Mouse (Mus musculus) cerebellum, postnatal 14 days (tissue): ENCODE measurements around the gene Slc35f6.
"Not testable (repeated sequence)": the region's sequence is repeated elsewhere in the genome, so short reads cannot be mapped to it uniquely, and the experiment has no call there.

Source experiments
- DNase-seq, 2 experiments: peaks; one replicate each; pipeline ENCODE4 v3.0.0; 2021; ENCODE audit warnings: mixed read lengths in 2 of 2

The Slc35f6 gene

DNA sequence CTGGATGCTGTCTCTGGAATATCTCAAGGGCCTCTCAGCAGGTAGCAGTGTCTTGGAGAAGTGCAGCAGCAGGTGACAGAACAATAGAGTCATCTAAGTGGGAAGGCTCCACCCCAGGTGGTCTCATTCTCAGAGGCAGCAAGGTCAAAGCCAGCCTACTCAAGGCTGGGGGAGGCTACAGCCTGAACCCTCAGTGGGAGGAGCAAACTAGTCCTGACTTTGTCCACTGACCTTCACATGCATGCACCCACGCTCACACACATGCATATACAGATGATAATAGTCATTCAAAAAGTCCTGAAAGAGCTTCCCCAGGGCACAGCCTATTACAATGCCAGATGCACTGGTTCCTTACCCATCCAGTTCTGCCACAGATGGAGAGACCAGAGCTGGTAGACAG is 12.5 kb downstream of the Slc35f6 start:
- DNase-seq = no peak

- no peak for DNase-seq
Measured at GRCm38 (mm10) chr5:30660813-30661212, 13.1 kb downstream of the Slc35f6 start.

- no peak for DNase-seq
Measured at GRCm38 (mm10) chr5:30665360-30665759, 17.6 kb downstream of the Slc35f6 start.

DNA sequence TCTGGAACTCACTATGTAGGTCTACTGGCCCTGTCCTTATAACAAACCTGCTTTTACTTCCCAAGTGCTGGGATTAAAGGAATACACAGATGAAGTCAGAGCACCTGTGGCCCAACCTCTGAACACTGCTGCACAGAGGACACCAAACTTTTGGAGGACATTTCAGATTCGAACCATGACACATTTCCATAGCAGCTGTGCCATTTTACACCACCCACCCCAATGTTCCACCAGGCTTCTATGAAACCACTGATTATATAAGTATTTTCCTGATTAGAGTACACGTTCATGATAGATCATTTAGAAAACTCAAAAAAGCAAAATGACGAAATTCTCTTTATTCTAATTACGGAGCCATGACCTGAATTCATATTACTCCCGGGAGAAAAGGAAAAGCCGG is 18.2 kb downstream of the Slc35f6 start:
- DNase-seq = no peak

GRCm38 (mm10) chr5:30666391-30667195 is 18.9 kb downstream of the Slc35f6 start, which contains the start of gene Cenpa:
Cenpa (plus strand) TSS chr5:30666777.
- peak; percentile 89 to 91 for DNase-seq

DNA sequence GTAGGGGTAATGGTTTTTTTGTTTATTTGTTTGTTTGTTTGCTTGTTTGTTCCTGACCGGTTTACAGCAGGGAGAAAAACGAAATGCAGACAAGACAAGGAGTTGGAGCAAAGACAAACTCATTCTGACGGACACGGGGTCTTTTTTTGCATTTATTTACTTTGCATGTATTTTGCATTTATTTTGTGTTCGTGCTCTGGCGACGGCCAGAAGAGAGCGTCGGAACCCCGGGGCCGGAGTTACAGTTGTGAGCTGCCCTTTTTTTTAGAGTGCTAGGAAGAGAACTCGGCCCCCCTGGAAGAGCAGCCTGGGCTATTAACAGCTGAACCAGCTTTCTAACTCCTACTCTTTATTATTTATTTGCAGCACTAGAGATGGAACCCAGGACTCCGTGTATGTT is 19.5 kb downstream of the Slc35f6 start:
- no peak for DNase-seq

DNA sequence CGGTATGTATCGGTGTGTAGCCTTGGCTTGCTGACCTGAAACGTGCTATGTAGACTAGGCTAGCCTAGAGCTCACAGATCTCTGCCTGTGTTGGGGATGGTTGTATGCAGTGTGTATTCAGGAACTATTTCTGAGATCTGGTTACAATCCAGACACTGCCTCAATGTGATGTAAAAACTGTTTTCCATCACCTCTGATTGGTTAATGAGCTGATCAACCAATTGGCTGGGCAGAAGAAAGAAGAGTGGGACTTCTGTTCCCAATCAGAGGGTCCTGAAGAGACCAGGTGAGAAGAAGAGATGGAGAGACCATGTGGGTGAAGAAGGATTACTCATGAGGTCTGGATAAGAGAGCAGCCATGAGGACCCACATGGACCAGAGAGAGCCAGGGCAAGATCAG is 20.0 kb downstream of the Slc35f6 start:
- no peak for DNase-seq

DNA sequence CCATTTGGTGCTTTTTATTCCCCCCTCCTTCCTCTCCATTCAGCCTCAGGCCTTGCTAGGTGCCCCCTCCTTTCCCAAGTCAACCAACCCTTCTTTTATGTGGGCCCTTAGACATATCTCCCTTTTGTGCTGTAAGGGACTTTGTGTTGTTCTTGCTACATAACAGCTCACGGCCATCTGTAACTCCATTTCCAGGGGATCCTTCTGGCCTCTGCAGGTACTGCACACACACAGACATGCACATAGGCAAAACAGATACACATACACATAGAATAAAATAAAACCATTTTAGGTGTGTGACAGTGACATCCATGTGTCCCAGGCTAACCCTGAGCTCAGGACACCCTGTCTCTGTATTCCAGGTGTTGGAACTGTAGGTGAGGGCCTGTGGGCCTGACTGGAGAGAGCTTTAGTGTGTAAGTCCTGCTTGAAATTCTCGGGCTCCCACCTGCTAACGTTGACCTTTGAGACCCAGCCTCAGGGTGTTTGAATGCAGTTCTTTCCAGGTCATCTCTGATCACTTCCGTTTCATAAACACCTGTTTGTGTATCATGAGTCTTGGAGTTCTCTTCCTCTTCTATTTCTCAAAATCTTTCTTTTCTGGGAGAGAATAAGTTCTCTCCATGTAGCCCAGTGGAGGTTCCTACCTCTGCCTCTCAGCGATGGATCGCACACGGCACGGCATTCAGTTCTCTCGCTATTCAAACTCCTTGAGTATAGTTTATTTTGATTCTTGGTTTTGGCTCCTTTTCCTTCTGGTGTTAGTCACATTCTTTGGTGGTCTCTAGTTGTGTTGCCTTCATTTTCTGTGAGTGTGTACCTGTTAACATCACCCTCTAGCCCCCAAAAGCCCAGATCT is 21.1 kb downstream of the Slc35f6 start:
- DNase-seq = no peak

GRCm38 (mm10) chr5:30669496-30669830 is 21.7 kb downstream of the Slc35f6 start:
- no peak for DNase-seq

GRCm38 (mm10) chr5:30670091-30670490 is 22.4 kb downstream of the Slc35f6 start:
- DNase-seq = no peak

- DNase-seq = no peak
Measured at GRCm38 (mm10) chr5:30674001-30674400, 26.3 kb downstream of the Slc35f6 start.

DNA sequence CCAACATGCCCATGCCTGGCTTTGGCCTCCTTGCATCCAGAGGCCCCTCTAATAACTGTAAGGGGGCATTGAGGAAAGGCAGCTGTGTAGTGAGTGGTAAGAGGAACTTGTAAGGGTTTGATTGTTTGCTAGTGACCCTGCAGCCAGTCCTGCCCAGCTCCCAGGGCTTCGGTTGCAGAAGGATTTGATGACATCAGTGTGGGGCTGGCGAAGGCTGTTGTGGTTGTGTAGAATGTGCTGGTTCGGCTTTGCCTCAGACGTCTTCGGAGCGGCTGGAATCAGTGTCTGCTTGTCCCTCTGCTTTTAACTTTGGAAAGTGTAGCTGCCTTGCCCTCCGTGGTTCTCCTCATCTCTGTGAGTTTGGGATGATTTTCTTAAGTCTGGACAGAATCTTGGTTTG is 29.1 kb downstream of the Slc35f6 start:
- DNase-seq = no peak

DNA sequence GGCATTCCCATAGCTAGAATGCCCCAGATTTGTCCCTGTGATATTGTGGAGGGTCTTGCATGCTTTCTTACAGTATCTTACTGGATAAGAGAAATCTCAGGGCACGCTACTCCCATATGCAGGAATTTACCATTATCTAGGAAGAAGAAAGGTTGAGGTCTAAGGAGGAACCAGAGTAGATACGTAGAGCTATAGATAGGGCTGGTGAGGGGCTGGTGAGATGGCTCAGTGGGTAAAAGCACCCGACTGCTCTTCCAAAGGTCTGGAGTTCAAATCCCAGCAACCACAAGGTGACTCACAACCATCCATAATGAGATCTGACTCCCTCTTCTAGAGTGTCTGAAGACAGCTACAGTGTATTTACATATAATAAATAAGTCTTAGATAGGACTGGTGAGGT is 30.3 kb downstream of the Slc35f6 start:
- not testable (repeated sequence) for DNase-seq

DNA sequence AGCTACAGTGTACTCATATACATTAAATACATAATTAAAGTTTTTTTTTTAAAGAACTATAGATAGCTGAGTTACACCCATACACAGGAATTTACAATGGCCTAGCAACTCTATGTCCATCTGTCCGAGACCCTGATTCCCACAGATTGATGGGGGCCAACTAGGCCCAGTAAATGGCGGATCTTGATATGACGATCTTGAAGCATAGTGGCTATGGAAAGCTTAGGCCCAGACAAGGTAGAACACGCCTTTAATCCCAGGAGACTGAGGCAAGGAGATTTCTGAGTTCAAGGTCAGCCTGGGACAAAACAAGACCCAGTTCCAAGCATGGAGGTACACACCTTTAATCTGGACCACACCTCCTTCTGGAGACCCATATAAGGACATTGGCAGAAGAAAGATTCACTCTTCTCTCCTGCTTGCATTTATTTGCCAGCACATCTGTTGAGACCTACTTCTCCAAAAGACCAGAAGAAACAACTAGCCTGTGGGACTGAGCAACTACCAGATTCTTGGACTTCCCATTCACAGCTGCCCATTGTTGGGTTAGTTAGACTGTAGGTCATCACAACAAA is 31.1 kb downstream of the Slc35f6 start:
- DNase-seq = no peak

DNA sequence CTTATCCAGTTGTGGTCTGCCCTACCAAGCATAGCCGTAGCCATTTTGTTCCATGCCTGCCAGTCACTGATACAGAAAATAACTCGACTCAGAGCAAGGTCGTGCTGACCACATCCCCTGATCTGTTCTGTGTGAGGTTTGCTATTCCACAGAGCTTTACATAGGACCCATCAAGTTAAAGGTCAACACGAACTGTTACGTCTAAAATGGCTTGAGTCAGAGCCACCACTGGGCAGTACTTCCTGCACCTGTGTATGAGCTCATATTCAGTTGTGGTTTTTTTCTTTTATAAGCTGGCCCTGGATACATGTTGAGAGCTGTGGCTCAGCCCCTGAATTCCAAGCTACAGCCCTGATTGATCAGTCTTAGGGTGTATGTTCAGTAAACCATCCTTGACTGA is 31.9 kb downstream of the Slc35f6 start:
- no peak for DNase-seq

DNA sequence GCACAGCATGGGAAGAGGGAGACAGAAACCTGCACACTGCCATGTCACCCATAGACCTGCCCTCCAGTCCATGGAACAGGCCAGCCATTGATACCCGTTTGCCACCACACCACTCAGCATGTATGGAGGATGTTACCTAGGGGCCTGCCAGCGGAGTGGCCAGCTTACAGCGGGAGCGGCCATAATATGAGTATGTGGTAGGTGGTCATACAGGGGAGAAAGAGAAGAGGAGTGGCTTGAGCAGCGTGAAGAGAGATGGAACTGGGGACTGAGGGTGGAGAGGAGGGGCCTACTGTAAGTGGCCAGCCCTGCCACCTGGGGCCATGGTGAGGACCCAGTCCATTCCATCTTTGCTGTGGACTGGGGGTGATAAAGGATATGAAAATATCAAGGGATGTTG is 34.2 kb downstream of the Slc35f6 start:
- DNase-seq = no peak

GRCm38 (mm10) chr5:30682967-30683600 is 35.4 kb downstream of the Slc35f6 start:
- no peak for DNase-seq

GRCm38 (mm10) chr5:30683993-30684392 is 36.3 kb downstream of the Slc35f6 start:
- DNase-seq = no peak

DNA sequence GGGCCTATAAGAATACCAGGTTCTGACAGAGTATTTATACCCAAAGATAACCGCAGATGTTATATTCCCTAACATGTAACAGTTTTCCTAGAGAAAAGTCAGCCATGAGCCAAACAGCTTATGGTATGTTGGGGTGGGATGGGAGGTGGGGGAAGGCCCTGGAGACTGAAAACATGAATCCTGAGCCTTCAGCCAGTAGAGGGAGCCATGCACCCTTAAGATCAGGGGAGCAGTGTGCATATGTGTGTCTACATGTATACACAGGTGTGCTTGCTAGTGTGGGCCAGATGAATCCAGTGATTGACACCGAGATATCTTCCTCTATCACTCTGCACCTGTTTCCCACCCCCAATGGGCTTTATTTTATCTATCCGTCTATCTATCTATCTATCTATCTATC is 39.0 kb downstream of the Slc35f6 start:
- peak; percentile 37 to 56 for DNase-seq

DNA sequence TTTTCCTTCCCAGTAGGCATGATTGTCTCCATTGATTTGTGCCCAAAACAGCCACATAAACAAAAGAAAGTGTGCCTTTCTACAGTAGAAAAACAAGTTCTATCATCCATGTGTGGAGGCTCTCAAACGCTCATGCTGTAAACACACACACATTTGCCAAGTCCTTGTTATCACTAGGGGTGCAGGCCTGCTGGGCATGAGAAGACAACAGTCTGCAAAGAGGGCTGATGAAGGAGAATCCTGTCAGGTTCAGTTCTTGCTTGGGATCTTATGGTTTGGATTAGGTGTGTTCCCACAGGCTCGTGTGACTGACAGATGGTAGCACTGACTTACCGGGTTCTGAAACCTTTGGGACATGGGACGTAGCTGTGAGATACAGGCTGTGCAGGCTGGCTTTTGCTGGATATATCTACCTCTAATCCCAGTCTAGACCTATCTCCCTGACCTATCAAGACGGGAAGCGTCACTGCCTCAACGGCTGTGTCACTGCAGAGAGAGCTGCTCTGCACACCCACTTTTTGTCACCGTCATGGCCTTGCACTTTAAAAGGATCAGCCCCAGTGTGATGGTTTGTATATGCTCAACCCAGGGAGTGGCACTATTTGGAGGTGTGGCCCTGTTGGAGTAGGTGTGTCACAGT is 52.7 kb downstream of the Slc35f6 start:
- DNase-seq = no peak

DNA sequence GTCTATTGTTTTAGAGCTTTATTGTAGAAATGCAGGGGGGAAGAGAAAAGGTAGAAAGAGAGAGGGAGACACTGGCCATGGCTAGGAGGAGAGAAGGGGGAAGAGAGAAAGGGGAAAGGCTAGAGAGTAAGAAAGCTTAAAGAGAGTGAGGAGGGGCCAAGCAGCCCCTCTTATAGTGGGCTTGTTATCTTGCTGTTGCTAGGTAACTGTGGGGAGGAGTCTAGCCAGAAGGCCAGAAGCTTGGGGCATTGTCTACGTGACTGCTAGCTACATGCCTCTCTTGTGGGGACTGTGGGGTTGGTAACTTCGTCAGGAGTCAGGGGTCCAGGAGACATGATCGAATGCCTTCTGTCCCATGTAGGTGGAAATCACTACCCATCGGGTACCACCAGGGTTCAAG is 53.6 kb downstream of the Slc35f6 start:
- not testable (repeated sequence) for DNase-seq

DNA sequence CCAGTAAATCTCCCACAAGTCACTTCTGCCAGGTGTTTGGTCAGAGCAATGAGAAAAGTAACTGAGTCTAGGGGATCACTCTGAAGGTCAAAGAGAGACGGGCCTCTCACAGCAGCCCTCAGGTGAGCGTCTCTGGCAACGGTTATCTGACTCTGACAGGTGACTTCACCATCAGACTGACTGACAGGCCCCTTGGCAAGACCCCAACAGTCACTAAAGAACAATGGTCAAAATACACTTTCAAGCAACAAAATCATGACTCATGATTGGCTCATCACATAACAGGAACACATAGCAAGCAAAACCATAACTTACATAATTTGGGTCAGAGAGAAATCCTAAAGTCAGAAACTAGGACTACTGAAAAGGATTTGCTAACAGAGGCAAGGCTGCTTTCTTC is 54.1 kb downstream of the Slc35f6 start:
- no peak for DNase-seq
